Mouse (Mus musculus): Measurements from ENCODE around the gene Gpbp1.

- TF ChIP-seq CTCF (IDR thresholded peaks at IDR 0.05) (peak; percentile 37; the same call in 1 of the 2 replicates), EP300 (IDR thresholded peaks at IDR 0.05) (no peak)
These were observed 46.4 kb upstream of the Gpbp1 start for GRCm38 (mm10) chr13:111536207-111536887.

All from lung, postnatal 0 days (tissue).